Mouse (Mus musculus) adrenal gland, postnatal 14 days (tissue): ENCODE measurements around the gene Cyp21a1. TPM values are rescaled to one million over a fixed set of nuclear protein-coding genes. Genes with fewer than 3 reads are reported as not detected.
"Not testable (repeated sequence)": the region's sequence is repeated elsewhere in the genome, so short reads cannot be mapped to it uniquely, and the experiment has no call there.

ENCODE experiments used
- DNase-seq: peaks from one replicate; pipeline ENCODE4 v3.0.0; 2021; ENCODE audit warnings: mixed read lengths
- long read RNA-seq, 2 experiments: library from polyadenylated mRNA; stranded (forward); transcript quantifications; one replicate each; pipeline ENCODE4 v2.0.0; 2021
- total RNA-seq: library from RNA; stranded (reverse); gene quantifications from 2 replicates; pipeline ENCODE4 v1.2.3, GENCODE M21; 2021

Cyp21a1 gene
- 3,653 and 3,825 TPM in 2 replicates for total RNA-seq
- long read RNA-seq, experiment 1, transcript Cyp21a1-201 (10 exons, 2,058 nt) = major isoform, 9,976 of 11,998 reads
- long read RNA-seq, experiment 1, partial matches to known transcripts = 972 of 11,998 reads
- long read RNA-seq, experiment 1, other reads (novel, unspliced or antisense) = 1,050 of 11,998 reads
- long read RNA-seq, experiment 2, transcript Cyp21a1-201 (10 exons, 2,058 nt) = major isoform, 5,219 of 6,562 reads
- long read RNA-seq, experiment 2, partial matches to known transcripts = 935 of 6,562 reads
- long read RNA-seq, experiment 2, other reads (novel, unspliced or antisense) = 408 of 6,562 reads

GRCm38 (mm10) chr17:34804301-34804700 lies at the start of gene Cyp21a1:
Gene Cyp21a1, minus strand, starts transcription at chr17:34804561.
- DNase-seq = peak; percentile 83

- DNase-seq = no peak
Measured at GRCm38 (mm10) chr17:34853511-34853910, 49.1 kb upstream of the Cyp21a1 start.

GRCm38 (mm10) chr17:34850517-34851125 lies 46.3 kb upstream of the Cyp21a1 start:
- DNase-seq = no peak

- DNase-seq = peak; percentile 99
Measured at GRCm38 (mm10) chr17:34849722-34850516, 45.6 kb upstream of the Cyp21a1 start, which contains the start of the genes Skiv2l and Nelfe. Gene Skiv2l, minus strand, starts transcription at chr17:34850210. Gene Nelfe, plus strand, starts transcription at chr17:34850391.

GRCm38 (mm10) chr17:34847615-34848014 lies 43.3 kb upstream of the Cyp21a1 start:
- no peak for DNase-seq

GRCm38 (mm10) chr17:34847192-34847591 lies 42.8 kb upstream of the Cyp21a1 start:
- no peak for DNase-seq

GRCm38 (mm10) chr17:34844884-34845283 lies 40.5 kb upstream of the Cyp21a1 start:
- no peak for DNase-seq

GRCm38 (mm10) chr17:34840736-34841307 lies 36.5 kb upstream of the Cyp21a1 start:
- no peak for DNase-seq

GRCm38 (mm10) chr17:34838785-34839184 lies 34.4 kb upstream of the Cyp21a1 start:
- DNase-seq = no peak

- DNase-seq = peak; percentile 34
Measured at GRCm38 (mm10) chr17:34837464-34838324, 33.3 kb upstream of the Cyp21a1 start.

GRCm38 (mm10) chr17:34836856-34837221 lies 32.5 kb upstream of the Cyp21a1 start, which contains the start of the genes Stk19 and Dxo:
Gene Stk19, minus strand, starts transcription at chr17:34836945.
Gene Dxo, plus strand, starts transcription at chr17:34837019.
- DNase-seq = peak; percentile 98

GRCm38 (mm10) chr17:34836155-34836855 lies 31.9 kb upstream of the Cyp21a1 start:
- DNase-seq = peak; percentile 84

GRCm38 (mm10) chr17:34830776-34831175 lies 26.4 kb upstream of the Cyp21a1 start:
- DNase-seq = not testable (repeated sequence)

GRCm38 (mm10) chr17:34814818-34815370 lies 10.5 kb upstream of the Cyp21a1 start:
- DNase-seq = no peak

GRCm38 (mm10) chr17:34813747-34814146 lies 9.4 kb upstream of the Cyp21a1 start:
- DNase-seq = not testable (repeated sequence)

GRCm38 (mm10) chr17:34811275-34811674 lies 6.9 kb upstream of the Cyp21a1 start:
- DNase-seq = no peak

- DNase-seq = not testable (repeated sequence)
Measured at GRCm38 (mm10) chr17:34810811-34811210, 6.5 kb upstream of the Cyp21a1 start.

- DNase-seq = peak; percentile 73
Measured at GRCm38 (mm10) chr17:34810411-34810810, 6.0 kb upstream of the Cyp21a1 start.

GRCm38 (mm10) chr17:34808599-34809205 lies 4.3 kb upstream of the Cyp21a1 start:
- no peak for DNase-seq

- no peak for DNase-seq
Measured at GRCm38 (mm10) chr17:34807176-34807575, 2.8 kb upstream of the Cyp21a1 start.
